ENCODE assay signal across 18 mouse cellular contexts in genomic region chr5:32278000-32278694, GRCm38 (mm10). TPM values are rescaled to one million over a fixed set of nuclear protein-coding genes. Genes with fewer than 3 reads are reported as not detected.
A peak's percentile ranks its signal among the peaks of the same experiment; 100 is the strongest.
DNase-seq lines count a peak whose midpoint lies in the region; ATAC-seq and TF ChIP-seq lines count a peak whose summit lies in the region.
"Had no signal": no experiment of that assay in that cellular context is flagged by ENCODE, and none has a peak within 500 bp of the region (broad histone marks: within the 10 kb centered on the region; RNA-seq: fewer than 3 reads in every experiment).

No protein-coding gene starts in this region.

- ATAC-seq in neural tube, embryonic 11.5 days (ENCODE audit: insufficient read depth, low FRiP score, low TSS enrichment): peak; percentile 88
- ATAC-seq in hindbrain, postnatal 0 days: peak; percentile 63
- no peak for ATAC-seq in midbrain, postnatal 0 days (ENCODE audit: low FRiP score)
- ATAC-seq: intestine, postnatal 0 days had no signal

- H3K36me3 ChIP-seq in neural tube, embryonic 11.5 days (ENCODE audit: control insufficient read depth, insufficient read depth, low read length): no peaks in the 10 kb centered on the region
- H3K36me3 ChIP-seq in hindbrain, postnatal 0 days (ENCODE audit: insufficient read depth, low read length): no peaks in the 10 kb centered on the region
- H3K36me3 ChIP-seq in midbrain, postnatal 0 days (ENCODE audit: insufficient read depth, low read length): no peaks in the 10 kb centered on the region
- H3K36me3 ChIP-seq: embryonic facial prominence, embryonic 10.5 days; limb, embryonic 15.5 days had no signal

- H3K27me3 ChIP-seq in neural tube, embryonic 11.5 days (ENCODE audit: control insufficient read depth, insufficient read depth, low read length): no peaks in the 10 kb centered on the region
- no peaks in the 10 kb centered on the region for H3K27me3 ChIP-seq in hindbrain, postnatal 0 days (ENCODE audit: insufficient read depth, low read length)
- H3K27me3 ChIP-seq in midbrain, postnatal 0 days (ENCODE audit: insufficient read depth, low read length): no peaks in the 10 kb centered on the region
- H3K27me3 ChIP-seq: limb, embryonic 15.5 days had no signal

- DNase-seq in neural tube, embryonic 11.5 days (ENCODE audit: low spot score): peak; percentile 48
- DNase-seq in neural tube, embryonic 10.5 days (ENCODE audit: extremely low spot score, low spot score): no peak
- no peak for DNase-seq in hindbrain, postnatal 0 days (ENCODE audit: low spot score)
- peak; percentile 7 for DNase-seq in midbrain, postnatal 0 days (ENCODE audit: low spot score)
- no peak for DNase-seq in layer of hippocampus, postnatal 14 days (ENCODE audit: low spot score in 2 of 2)
- no peak for DNase-seq in embryo, embryonic 11 days
- DNase-seq in layer of hippocampus, adult 11-12 months (ENCODE audit: low spot score): no peak
- DNase-seq in lung, postnatal 36 days: no peak
- DNase-seq: adrenal gland, postnatal 36 days; cerebellum, postnatal 25 days; gastrocnemius, adult 2 months; kidney, postnatal 14 days; lung, adult 18-20 months; lung, postnatal 4 days had no signal

- no peak overlapping the region for H3K9ac ChIP-seq in neural tube, embryonic 11.5 days (ENCODE audit: low read length)
- no peak overlapping the region for H3K9ac ChIP-seq in hindbrain, postnatal 0 days (replicated peaks; ENCODE audit: low read length)
- no peak overlapping the region for H3K9ac ChIP-seq in midbrain, postnatal 0 days (replicated peaks; ENCODE audit: low read length, poor library complexity, severe bottlenecking)
- H3K9ac ChIP-seq: limb, embryonic 15.5 days had no signal

- peak overlapping the region; percentile 66 for H3K27ac ChIP-seq in neural tube, embryonic 11.5 days (ENCODE audit: low read depth, low read length)
- no peak overlapping the region for H3K27ac ChIP-seq in hindbrain, postnatal 0 days
- no peak overlapping the region for H3K27ac ChIP-seq in midbrain, postnatal 0 days (ENCODE audit: low read depth, low read length)
- H3K27ac ChIP-seq: embryonic facial prominence, embryonic 10.5 days; gastrocnemius, adult 2 months; limb, embryonic 15.5 days had no signal

- WGBS in neural tube, embryonic 11.5 days: 58% methylated on average over 5 of the region's 5 CpGs
- 39% methylated on average over 5 of the region's 5 CpGs for WGBS in hindbrain, postnatal 0 days
- WGBS in midbrain, postnatal 0 days: 37% methylated on average over 5 of the region's 5 CpGs

- no peaks in the 10 kb centered on the region for H3K9me3 ChIP-seq in neural tube, embryonic 11.5 days (ENCODE audit: control insufficient read depth, low read length)
- H3K9me3 ChIP-seq in hindbrain, postnatal 0 days (ENCODE audit: low read length): no peaks in the 10 kb centered on the region
- no peaks in the 10 kb centered on the region for H3K9me3 ChIP-seq in midbrain, postnatal 0 days (ENCODE audit: low read length)
- H3K9me3 ChIP-seq: embryonic facial prominence, embryonic 10.5 days; limb, embryonic 15.5 days had no signal

- no peak overlapping the region for H3K4me3 ChIP-seq in neural tube, embryonic 11.5 days (ENCODE audit: low read depth, low read length)
- H3K4me3 ChIP-seq in hindbrain, postnatal 0 days (ENCODE audit: low read length): no peak overlapping the region
- H3K4me3 ChIP-seq in midbrain, postnatal 0 days (ENCODE audit: low read depth, low read length): no peak overlapping the region
- H3K4me3 ChIP-seq: embryonic facial prominence, embryonic 10.5 days; erythroblast, embryonic 14.5 days; gastrocnemius, adult 2 months; limb, embryonic 15.5 days had no signal

- H3K4me1 ChIP-seq in neural tube, embryonic 11.5 days (ENCODE audit: control insufficient read depth, insufficient read depth, low read length): no peaks in the 10 kb centered on the region
- no peaks in the 10 kb centered on the region for H3K4me1 ChIP-seq in hindbrain, postnatal 0 days (ENCODE audit: insufficient read depth, low read length)
- peaks cover 3% of the 10 kb centered on the region; the same call in 1 of the 2 replicates for H3K4me1 ChIP-seq in midbrain, postnatal 0 days (ENCODE audit: insufficient read depth, low read length)

- TF ChIP-seq CTCF in hindbrain, postnatal 0 days (IDR thresholded peaks at IDR 0.05; ENCODE audit: low read depth): no peak
- TF ChIP-seq CTCF in midbrain, postnatal 0 days (IDR thresholded peaks at IDR 0.05): no peak

- H3K4me2 ChIP-seq in neural tube, embryonic 11.5 days (ENCODE audit: low read depth): no peak overlapping the region
- no peak overlapping the region for H3K4me2 ChIP-seq in hindbrain, postnatal 0 days (ENCODE audit: low read depth, low read length)
- H3K4me2 ChIP-seq in midbrain, postnatal 0 days (ENCODE audit: low read depth, low read length, poor library complexity, severe bottlenecking): no peak overlapping the region
- H3K4me2 ChIP-seq: limb, embryonic 15.5 days had no signal

RNA-seq across cellular contexts. Expression of gene Plb1, which starts 45.6 kb away (rescaled TPM):
- 0.15 and 0.22 TPM in 2 replicates for polyA plus RNA-seq in neural tube, embryonic 11.5 days (2014; fragmentation: Nextera tagmentation; extraction: Ambion mirVana)
- 0.10 and 0.25 TPM in 2 replicates for total RNA-seq in hindbrain, postnatal 0 days (2014; rRNA removed)
- polyA plus RNA-seq in hindbrain, postnatal 0 days (2015; fragmentation: Nextera tagmentation; extraction: Ambion mirVana): 0.10 and 0.16 TPM in 2 replicates
- total RNA-seq in midbrain, postnatal 0 days (2014; rRNA removed): 0.14 and 0.60 TPM in 2 replicates
- polyA plus RNA-seq in midbrain, postnatal 0 days (2015; fragmentation: Nextera tagmentation; extraction: Ambion mirVana): 0.11 and 0.21 TPM in 2 replicates
- under 1 TPM; 0.46 to 0.72 TPM for total RNA-seq in layer of hippocampus, postnatal 14 days (2021)
- total RNA-seq: adrenal gland, postnatal 36 days had no signal

Comparison
In these comparisons a context has a peak if more than half of its experiments do, and no peak if none do; other contexts are left out.
1. DNase-seq: peak in neural tube, embryonic 11.5 days (single experiment) and midbrain, postnatal 0 days (single experiment); none in neural tube, embryonic 10.5 days (single experiment), hindbrain, postnatal 0 days (single experiment), layer of hippocampus, postnatal 14 days (0 of 2), embryo, embryonic 11 days (single experiment), layer of hippocampus, adult 11-12 months (single experiment) and lung, postnatal 36 days (single experiment).